Mouse (Mus musculus): Measurements from ENCODE around the gene Atrip. TPM values are rescaled to one million over a fixed set of nuclear protein-coding genes. Genes with fewer than 3 reads are reported as not detected.

Atrip gene
- polyA plus RNA-seq, 1 experiment: 10.2 TPM

GRCm38 (mm10) chr9:109049316-109049715 lies 24.6 kb downstream of the Atrip start:
- 71% methylated on average over 7 of the region's 7 CpGs for WGBS
- H3K27ac ChIP-seq (ENCODE audit: control insufficient read depth, insufficient read depth, low read depth, low read length, poor library complexity): no peak overlapping the region
- no peak overlapping the region for H3K4me3 ChIP-seq (replicated peaks; ENCODE audit: control insufficient read depth, low read depth, low read length)
- H3K4me1 ChIP-seq (ENCODE audit: control insufficient read depth, insufficient read depth, low read length): peaks cover 2% of the 10 kb centered on the region
- TF ChIP-seq POLR2A (IDR thresholded peaks at IDR 0.05; ENCODE audit: borderline replicate concordance, control insufficient read depth, low read depth, low read length) (no peak), CTCF (IDR thresholded peaks at IDR 0.05; ENCODE audit: control insufficient read depth, insufficient read depth, low read length) (no peak)

DNA sequence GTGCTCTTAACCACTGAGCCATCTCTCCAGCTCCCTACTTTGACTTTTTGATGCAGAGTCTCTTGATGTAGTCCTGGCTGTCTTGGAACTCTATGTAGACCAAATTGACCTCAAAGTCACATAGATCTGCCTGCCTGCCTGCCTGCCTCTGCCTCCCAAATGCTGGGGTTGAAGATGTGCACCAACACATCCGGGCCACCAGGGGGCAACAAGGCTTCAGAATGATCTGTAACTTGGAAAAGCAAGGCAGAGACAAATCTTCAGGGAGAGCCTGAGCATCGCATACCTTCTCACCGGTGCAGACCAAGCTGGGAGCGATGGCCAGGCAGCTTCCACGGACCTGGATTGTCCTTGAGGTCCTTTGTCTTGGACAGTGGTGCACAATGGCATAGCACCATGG lies 27.6 kb downstream of the Atrip start:
- TF ChIP-seq CTCF (IDR thresholded peaks at IDR 0.05; ENCODE audit: control insufficient read depth, insufficient read depth, low read length): peak; percentile 90
- no peak for TF ChIP-seq POLR2A (IDR thresholded peaks at IDR 0.05; ENCODE audit: borderline replicate concordance, control insufficient read depth, low read depth, low read length)
- Histone ChIP-seq H3K4me1 (ENCODE audit: control insufficient read depth, insufficient read depth, low read length) (peaks cover 2% of the 10 kb centered on the region), H3K27ac (ENCODE audit: control insufficient read depth, insufficient read depth, low read depth, low read length, poor library complexity) (no peak overlapping the region), H3K4me3 (replicated peaks; ENCODE audit: control insufficient read depth, low read depth, low read length) (no peak overlapping the region)
- WGBS: 30% methylated on average over 5 of the region's 5 CpGs

- H3K4me3 ChIP-seq (replicated peaks; ENCODE audit: control insufficient read depth, low read depth, low read length): no peak overlapping the region
- WGBS: 70% methylated on average over 7 of the region's 7 CpGs
- no peak overlapping the region for H3K27ac ChIP-seq (ENCODE audit: control insufficient read depth, insufficient read depth, low read depth, low read length, poor library complexity)
- no peaks in the 10 kb centered on the region; the same call in 1 of the 2 replicates for H3K4me1 ChIP-seq (ENCODE audit: control insufficient read depth, insufficient read depth, low read length)
- TF ChIP-seq CTCF (IDR thresholded peaks at IDR 0.05; ENCODE audit: control insufficient read depth, insufficient read depth, low read length) (no peak), POLR2A (IDR thresholded peaks at IDR 0.05; ENCODE audit: borderline replicate concordance, control insufficient read depth, low read depth, low read length) (no peak)
Measured at GRCm38 (mm10) chr9:109041351-109041750, 32.6 kb downstream of the Atrip start.

DNA sequence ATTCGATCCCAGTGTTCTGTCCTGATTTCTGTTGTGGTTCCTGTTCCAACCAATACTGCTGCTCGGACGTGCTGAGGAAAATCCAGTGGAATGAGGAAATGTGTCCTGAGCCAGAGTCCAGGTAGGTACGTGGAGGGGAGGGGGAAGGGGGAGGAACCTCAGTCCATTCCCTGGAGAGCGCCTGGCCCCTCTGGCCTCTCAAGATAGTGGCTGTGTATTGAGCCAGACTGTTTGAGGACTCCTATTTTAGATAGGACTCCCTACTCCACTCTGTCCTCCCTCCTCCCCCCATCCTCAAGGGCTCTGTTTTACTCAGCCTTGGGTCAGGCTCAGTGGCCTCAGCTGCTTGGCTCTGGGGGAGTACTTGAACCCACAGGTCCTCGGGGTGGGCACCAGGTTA lies 33.0 kb downstream of the Atrip start:
- H3K27ac ChIP-seq (ENCODE audit: control insufficient read depth, insufficient read depth, low read depth, low read length, poor library complexity): no peak overlapping the region
- WGBS: 75% methylated on average over 6 of the region's 6 CpGs
- H3K4me1 ChIP-seq (ENCODE audit: control insufficient read depth, insufficient read depth, low read length): no peaks in the 10 kb centered on the region; the same call in 1 of the 2 replicates
- no peak for TF ChIP-seq CTCF (IDR thresholded peaks at IDR 0.05; ENCODE audit: control insufficient read depth, insufficient read depth, low read length)
- H3K4me3 ChIP-seq (replicated peaks; ENCODE audit: control insufficient read depth, low read depth, low read length): no peak overlapping the region

DNA sequence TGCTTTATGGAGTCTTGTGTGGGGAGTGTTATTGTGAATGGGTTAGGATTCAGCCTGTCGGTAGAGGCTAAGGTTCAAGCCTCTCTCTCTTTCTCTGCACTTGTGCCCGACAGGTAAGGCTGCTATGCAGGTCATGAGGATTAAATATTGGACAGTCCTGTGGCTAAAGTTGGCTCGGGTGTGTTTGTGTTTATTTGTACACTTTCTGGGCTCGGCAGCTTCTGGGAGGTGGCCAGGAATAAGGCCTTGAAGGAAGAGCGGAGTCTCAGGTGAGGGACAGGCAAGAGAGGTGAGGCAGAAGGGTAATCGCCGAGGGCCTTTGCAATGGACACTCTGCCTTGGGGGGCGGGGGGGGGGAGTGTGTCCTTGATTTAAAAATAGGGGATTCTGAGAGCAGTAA lies 33.7 kb downstream of the Atrip start:
- 81% methylated on average over 8 of the region's 8 CpGs for WGBS
- Histone ChIP-seq H3K4me1 (ENCODE audit: control insufficient read depth, insufficient read depth, low read length) (no peaks in the 10 kb centered on the region; the same call in 1 of the 2 replicates), H3K27ac (ENCODE audit: control insufficient read depth, insufficient read depth, low read depth, low read length, poor library complexity) (no peak overlapping the region), H3K4me3 (replicated peaks; ENCODE audit: control insufficient read depth, low read depth, low read length) (no peak overlapping the region)
- TF ChIP-seq CTCF (IDR thresholded peaks at IDR 0.05; ENCODE audit: control insufficient read depth, insufficient read depth, low read length) (no peak), POLR2A (IDR thresholded peaks at IDR 0.05; ENCODE audit: borderline replicate concordance, control insufficient read depth, low read depth, low read length) (no peak)

GRCm38 (mm10) chr9:109039681-109040080 lies 34.2 kb downstream of the Atrip start:
- WGBS: 73% methylated on average over 4 of the region's 4 CpGs
- H3K4me1 ChIP-seq (ENCODE audit: control insufficient read depth, insufficient read depth, low read length): no peaks in the 10 kb centered on the region; the same call in 1 of the 2 replicates
- TF ChIP-seq POLR2A (IDR thresholded peaks at IDR 0.05; ENCODE audit: borderline replicate concordance, control insufficient read depth, low read depth, low read length): no peak
- TF ChIP-seq CTCF (IDR thresholded peaks at IDR 0.05; ENCODE audit: control insufficient read depth, insufficient read depth, low read length): no peak
- no peak overlapping the region for H3K27ac ChIP-seq (ENCODE audit: control insufficient read depth, insufficient read depth, low read depth, low read length, poor library complexity)
- H3K4me3 ChIP-seq (replicated peaks; ENCODE audit: control insufficient read depth, low read depth, low read length): peak overlapping the region; percentile 78

GRCm38 (mm10) chr9:109038901-109039364 lies 35.0 kb downstream of the Atrip start:
- Histone ChIP-seq H3K4me3 (replicated peaks; ENCODE audit: control insufficient read depth, low read depth, low read length) (peak overlapping the region; percentile 78), H3K4me1 (ENCODE audit: control insufficient read depth, insufficient read depth, low read length) (no peaks in the 10 kb centered on the region; the same call in 1 of the 2 replicates), H3K27ac (ENCODE audit: control insufficient read depth, insufficient read depth, low read depth, low read length, poor library complexity) (peak overlapping the region; percentile 78)
- WGBS: 14% methylated on average over 8 of the region's 8 CpGs
- TF ChIP-seq POLR2A (IDR thresholded peaks at IDR 0.05; ENCODE audit: borderline replicate concordance, control insufficient read depth, low read depth, low read length): no peak
- TF ChIP-seq CTCF (IDR thresholded peaks at IDR 0.05; ENCODE audit: control insufficient read depth, insufficient read depth, low read length): no peak

- peak within 1 kb of the TSS; percentile 78 for H3K27ac ChIP-seq (ENCODE audit: control insufficient read depth, insufficient read depth, low read depth, low read length, poor library complexity)
- TF ChIP-seq CTCF (IDR thresholded peaks at IDR 0.05; ENCODE audit: control insufficient read depth, insufficient read depth, low read length) (no peak), POLR2A (IDR thresholded peaks at IDR 0.05; ENCODE audit: borderline replicate concordance, control insufficient read depth, low read depth, low read length) (peak; percentile 81; the same call in 1 of the 2 replicates)
- no peaks in the 10 kb centered on the region; the same call in 1 of the 2 replicates for H3K4me1 ChIP-seq (ENCODE audit: control insufficient read depth, insufficient read depth, low read length)
- WGBS: under 1% methylated on average over 40 of the region's 40 CpGs
- H3K4me3 ChIP-seq (replicated peaks; ENCODE audit: control insufficient read depth, low read depth, low read length): peak within 1 kb of the TSS; percentile 78
Measured at GRCm38 (mm10) chr9:109038086-109038895, 35.6 kb downstream of the Atrip start, which contains the start of gene Shisa5. Shisa5 (plus strand) TSS chr9:109038565.

Data from bone marrow, adult 2 months (tissue).